Mouse (Mus musculus) gastrocnemius, postnatal 36 days (tissue): ENCODE measurements around the gene Gpr162. TPM values are rescaled to one million over a fixed set of nuclear protein-coding genes. Genes with fewer than 3 reads are reported as not detected.

ENCODE experiments used
- DNase-seq, 2 experiments: peaks; one replicate each; pipeline ENCODE4 v3.0.0; 2022
- intact Hi-C: fragments of 180-260 bp; cut with DNase I; formaldehyde crosslinking; loops from one replicate; pipeline ENCODE4 v1.15.1; 2025
- total RNA-seq, 2 experiments: library from RNA; stranded (reverse); gene quantifications; 2 replicates each; pipeline ENCODE4 v1.2.3; 2021

Gene Gpr162
- total RNA-seq, 2 experiments from 2014 or later: 0.12 to 0.23 TPM

- no peak for DNase-seq
- intact Hi-C loops: no loop called here
These were observed 21.1 kb upstream of the Gpr162 start for GRCm38 (mm10) chr6:124884714-124885500.

DNA sequence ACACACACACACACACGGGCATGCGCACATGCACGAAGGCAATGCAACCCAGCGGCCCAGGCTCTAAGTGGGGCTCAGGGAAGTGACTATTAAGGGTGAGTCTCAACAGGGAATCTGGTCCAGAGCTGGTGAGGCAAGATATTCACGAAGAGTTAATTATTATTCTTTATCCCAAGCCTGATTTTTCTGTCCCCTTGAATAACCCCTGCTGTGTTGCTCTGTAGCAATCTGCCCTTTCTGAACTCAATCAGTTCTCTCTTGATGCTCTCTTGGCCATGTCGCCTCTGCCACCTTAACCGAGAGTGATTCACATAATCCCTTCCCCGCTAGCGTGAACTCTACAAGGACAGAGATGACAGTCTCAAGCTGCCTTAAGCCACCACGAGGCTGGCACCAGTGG lies 19.6 kb upstream of the Gpr162 start:
- intact Hi-C loops: no loop called here
- no peak for DNase-seq

- no peak for DNase-seq
- intact Hi-C loops: no loop called here
These were observed 18.0 kb upstream of the Gpr162 start for GRCm38 (mm10) chr6:124881821-124882220.

- intact Hi-C loops: no loop called here
- no peak for DNase-seq
These were observed 15.6 kb upstream of the Gpr162 start for GRCm38 (mm10) chr6:124879390-124879789.

DNA sequence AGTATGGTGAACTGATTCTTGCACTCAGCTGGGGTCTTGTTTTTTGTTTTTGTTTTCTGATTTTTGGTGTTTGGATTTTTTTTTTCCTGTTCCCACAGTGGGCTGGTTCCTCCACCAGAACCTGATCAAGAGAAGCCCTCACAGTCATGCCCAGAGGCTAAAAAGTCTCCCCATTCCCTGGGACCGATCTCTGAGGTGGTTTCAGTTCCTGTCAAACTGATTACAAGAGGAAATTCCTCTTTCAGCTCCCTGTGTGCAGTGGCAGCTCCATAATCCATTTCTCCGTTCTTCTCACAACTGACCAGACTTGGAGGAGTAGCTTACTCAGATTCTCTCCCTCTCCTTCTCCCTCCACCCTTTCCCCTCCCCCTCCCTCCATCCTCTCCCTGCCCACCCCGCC lies 10.6 kb upstream of the Gpr162 start:
- intact Hi-C loops: no loop called here
- no peak for DNase-seq

DNA sequence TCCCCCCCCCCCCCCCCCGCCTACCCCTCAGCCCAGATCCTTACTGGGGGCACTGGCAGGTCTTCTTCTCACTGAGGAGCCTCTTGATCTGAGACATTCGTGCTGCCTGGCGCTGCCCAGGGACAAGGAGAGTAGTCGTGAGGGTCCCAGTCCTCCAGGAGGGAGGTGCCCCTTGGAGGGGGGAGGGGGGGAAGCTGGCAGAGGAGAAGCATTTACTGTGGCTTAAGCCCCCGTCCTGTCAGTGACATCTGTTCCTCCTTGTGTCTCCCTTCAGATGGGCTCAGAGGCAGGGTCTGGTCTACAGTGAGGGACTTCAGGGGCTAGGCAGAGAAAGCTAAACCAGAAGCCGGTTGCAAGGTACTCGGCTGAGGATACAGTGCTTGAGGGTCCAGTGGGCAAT lies 2.8 kb upstream of the Gpr162 start:
- DNase-seq: no peak
- intact Hi-C loops: no loop called here

DNA sequence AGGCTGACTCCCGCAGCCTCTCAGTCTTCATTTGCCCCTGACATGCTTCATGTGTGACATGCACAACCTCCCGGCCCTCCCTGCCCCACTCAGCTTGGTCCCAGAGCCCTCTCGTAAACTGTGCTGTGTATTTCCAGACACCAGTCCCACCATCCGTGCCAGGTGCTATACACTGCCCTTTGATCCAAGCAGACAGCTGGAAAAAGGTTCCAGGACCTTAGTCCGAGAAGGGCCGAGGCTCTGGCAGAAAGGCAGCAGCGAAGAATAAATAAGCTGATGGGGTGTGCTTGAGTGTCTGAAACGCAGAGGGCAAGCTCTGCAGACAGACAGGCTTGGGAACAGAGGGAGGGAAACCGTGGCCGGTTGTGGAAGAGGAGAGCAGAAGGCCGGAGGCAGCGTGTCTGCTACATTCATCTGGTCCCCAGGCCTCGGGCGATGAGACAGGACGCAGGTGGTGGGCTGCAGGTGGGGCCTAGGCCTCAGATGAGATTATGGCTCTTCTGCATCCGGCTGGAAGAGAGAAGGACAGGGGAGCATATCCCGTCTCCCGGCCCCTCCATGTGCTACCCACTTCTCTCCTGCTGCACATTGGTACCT lies 2.1 kb upstream of the Gpr162 start:
- no peak for DNase-seq
- intact Hi-C loops: no loop called here

GRCm38 (mm10) chr6:124863125-124863657 lies 592 bp downstream of the Gpr162 start:
- no peak for DNase-seq
- intact Hi-C loops: no loop called here

DNA sequence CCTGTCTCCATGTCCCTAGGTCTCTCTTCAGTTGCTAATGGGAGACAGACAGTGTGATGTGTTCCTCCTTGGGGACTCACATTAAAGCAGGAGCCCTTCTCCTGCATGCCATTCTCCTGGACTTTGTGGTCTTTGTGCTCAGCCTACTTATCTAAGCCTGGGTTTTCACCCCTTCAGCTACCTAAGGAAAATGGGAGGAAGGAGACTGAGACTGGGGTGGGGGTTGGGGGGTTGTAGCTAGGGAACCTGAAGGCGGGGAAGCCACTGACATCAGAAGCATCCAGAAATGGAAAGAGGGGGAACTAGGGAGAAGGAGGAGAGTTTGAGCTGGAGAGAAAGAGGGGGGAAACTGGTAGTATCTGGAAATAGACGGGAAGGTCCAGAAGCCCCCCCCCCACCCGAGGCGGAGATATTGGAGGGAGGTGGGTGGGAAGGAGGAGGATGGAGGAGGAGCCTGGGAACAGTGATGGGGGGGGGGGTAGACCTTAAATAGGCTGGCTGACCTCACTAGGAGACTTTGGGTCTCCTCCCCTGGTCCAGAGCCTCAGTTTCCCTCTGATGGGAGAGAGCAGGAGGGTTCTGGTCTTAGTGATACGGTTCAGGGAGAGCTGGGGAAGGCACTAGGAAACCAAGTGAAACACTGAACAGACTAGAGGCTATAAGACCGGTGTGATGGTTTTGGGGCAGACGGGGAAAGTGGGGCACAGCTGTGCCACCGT lies 1.2 kb downstream of the Gpr162 start:
- no peak for DNase-seq
- intact Hi-C loops: no loop called here

GRCm38 (mm10) chr6:124861802-124862201 lies 2.0 kb downstream of the Gpr162 start:
- intact Hi-C loops: no loop called here
- DNase-seq: no peak

DNA sequence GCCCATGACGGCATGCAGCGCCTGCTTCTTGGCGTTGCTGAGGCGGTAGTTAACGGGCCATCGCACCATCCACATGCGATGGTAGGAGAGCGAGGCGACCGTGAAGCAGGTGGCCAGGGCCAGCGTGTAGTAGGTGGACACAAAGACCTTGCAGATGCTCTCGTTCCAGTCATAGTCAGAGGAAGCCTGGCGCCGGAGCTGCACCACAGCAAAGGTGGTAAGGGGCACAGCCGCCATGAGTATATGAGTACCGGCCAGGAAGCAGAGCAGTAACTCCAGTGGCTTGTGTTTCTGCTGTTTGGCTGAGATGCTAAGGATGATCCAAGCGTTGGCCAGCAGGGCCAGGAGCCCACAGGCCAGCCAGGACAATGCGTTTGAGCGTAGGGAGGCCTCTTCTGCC lies 2.5 kb downstream of the Gpr162 start:
- DNase-seq: no peak
- intact Hi-C loops: no loop called here

GRCm38 (mm10) chr6:124860511-124860910 lies 3.3 kb downstream of the Gpr162 start:
- intact Hi-C loops: no loop called here
- DNase-seq: no peak

GRCm38 (mm10) chr6:124859725-124860124 lies 4.1 kb downstream of the Gpr162 start:
- intact Hi-C loops: loop anchor here (5.0 kb wide), 2 partner anchors 43 to 58 kb away; no protein-coding TSS in a partner anchor
- DNase-seq: peak; percentile 83 to 87

DNA sequence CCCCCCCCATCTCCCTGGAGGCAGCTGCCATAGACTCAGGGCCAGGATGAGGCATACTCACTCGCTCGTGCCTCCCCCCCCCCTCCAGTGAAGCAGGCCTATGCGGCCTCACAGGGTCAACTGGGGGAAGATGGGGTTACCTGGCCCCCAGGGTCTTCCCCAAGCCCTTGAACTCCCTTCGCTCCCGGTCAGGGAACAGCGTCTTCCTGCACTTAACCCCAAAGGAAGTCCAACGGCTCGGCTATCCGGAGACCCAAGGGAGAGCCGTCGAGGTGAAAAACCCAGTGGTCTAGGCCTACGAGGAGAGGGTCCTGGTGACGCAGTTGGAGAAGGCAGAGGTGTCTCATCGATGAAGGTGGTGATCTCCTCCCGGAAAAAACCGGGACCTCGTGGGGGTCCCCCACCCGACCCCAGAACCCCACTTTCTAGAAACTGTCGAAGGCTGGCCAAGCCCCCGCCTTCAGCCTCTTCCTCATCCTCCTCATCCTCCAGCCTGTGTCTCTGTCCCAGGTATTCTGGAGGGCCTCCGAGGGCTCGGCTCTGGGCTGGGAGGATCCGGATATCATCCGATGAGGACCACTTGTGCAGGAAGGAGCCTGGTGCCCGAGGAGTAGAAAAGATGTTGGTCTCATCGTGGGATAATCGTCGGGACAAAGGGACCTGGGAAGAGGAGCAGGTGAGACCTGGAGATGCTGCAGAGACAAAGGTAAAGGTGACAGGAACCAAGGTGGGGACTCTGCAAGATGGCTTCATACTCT lies 5.0 kb downstream of the Gpr162 start:
- DNase-seq: no peak
- intact Hi-C loops: loop anchor here (5.0 kb wide), 2 partner anchors 44 to 59 kb away; no protein-coding TSS in a partner anchor

GRCm38 (mm10) chr6:124857840-124858530 lies 5.8 kb downstream of the Gpr162 start:
- intact Hi-C loops: loop anchor here (5.0 kb wide), 2 partner anchors 44 to 59 kb away; no protein-coding TSS in a partner anchor
- no peak for DNase-seq

DNA sequence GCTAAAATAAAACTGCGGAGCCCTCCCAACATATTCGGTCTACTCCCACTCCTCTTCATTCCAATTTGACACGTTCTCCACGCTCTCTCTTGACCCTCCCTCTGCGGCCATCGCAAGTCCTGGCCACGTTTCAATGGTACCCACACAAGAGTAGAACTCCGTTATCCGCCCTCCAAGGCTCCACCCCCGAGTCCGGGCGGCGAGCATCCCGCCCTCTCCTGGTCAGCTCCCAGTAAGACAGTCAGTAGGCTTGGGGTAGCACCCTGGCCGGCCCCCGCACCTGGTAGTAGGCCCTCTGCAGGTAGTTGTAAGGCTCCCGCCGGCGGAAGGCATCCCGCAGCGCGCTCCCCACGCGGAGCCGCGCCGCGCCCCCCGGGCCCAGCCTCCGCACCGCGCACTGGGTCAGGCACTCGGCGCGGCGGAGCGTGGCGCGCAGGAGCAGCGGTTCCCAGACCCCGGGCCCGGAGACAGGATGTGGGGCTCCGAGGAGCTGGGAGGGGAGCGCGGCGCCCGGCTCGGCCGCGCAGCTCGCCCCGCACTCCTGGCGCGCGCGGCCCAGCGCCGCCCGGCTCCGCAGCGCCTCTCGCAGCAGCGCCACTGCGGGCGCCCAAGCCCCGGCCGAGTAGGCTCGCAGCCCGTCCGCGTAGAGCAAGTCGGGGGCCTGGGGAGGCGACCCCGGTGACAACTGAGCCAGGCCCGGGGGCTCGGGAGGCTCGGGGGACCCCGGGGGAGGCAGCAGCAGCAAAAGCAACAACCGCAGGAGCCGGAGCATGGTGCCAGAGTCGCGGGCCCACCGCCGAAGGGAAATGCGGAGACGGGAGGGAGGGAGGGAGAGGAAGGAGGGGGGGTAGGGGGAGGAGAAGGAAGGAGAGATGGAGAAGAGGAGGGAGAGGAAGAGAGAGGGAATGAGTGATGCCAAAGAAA lies 6.6 kb downstream of the Gpr162 start, which contains the start of gene P3h3:
Gene P3h3 (minus strand): TSS at position 837 of the 924 bp plus-strand sequence.
- peak; percentile 69 to 73 for DNase-seq
- intact Hi-C loops: loop anchor here (5.0 kb wide), 2 partner anchors 45 to 60 kb away; no protein-coding TSS in a partner anchor

GRCm38 (mm10) chr6:124856321-124856720 lies 7.5 kb downstream of the Gpr162 start:
- DNase-seq: no peak
- intact Hi-C loops: loop anchor here (5.0 kb wide), 2 partner anchors 46 to 61 kb away; no protein-coding TSS in a partner anchor

- no peak for DNase-seq
- intact Hi-C loops: loop anchor here (5.0 kb wide), 2 partner anchors 48 to 63 kb away; no protein-coding TSS in a partner anchor
These were observed 9.1 kb downstream of the Gpr162 start for GRCm38 (mm10) chr6:124854647-124855046.
